Mouse (Mus musculus): ENCODE measurements around the gene Pxdn. TPM values are rescaled to one million over a fixed set of nuclear protein-coding genes. Genes with fewer than 3 reads are reported as not detected.

Gene Pxdn
- polyA plus RNA-seq, 1 experiment from 2014 or later = 116 TPM

GRCm38 (mm10) chr12:30036569-30037055 is 99.2 kb downstream of the Pxdn start:
- Histone ChIP-seq H3K27ac (ENCODE audit: low read depth) (no peak overlapping the region), H3K4me2 (ENCODE audit: low read length) (no peak overlapping the region), H3K27me3 (replicated peaks; ENCODE audit: control insufficient read depth, insufficient read depth, low read length) (no peaks in the 10 kb centered on the region), H3K4me3 (ENCODE audit: low read depth, low read length) (no peak overlapping the region), H3K4me1 (replicated peaks; ENCODE audit: control insufficient read depth, insufficient read depth, low read length) (peaks cover 8% of the 10 kb centered on the region), H3K9me3 (ENCODE audit: control insufficient read depth, low read length) (no peaks in the 10 kb centered on the region), H3K9ac (ENCODE audit: low read length) (no peak overlapping the region), H3K36me3 (ENCODE audit: control insufficient read depth, insufficient read depth, low read length) (no peaks in the 10 kb centered on the region)
- no peak for DNase-seq (ENCODE audit: low spot score)
- ATAC-seq (replicated peaks; ENCODE audit: low FRiP score, low TSS enrichment, low read depth) = no peak
- WGBS = 71% methylated on average over 4 of the region's 4 CpGs

GRCm38 (mm10) chr12:30039565-30039964 is 102.2 kb downstream of the Pxdn start:
- WGBS = 31% methylated on average over 4 of the region's 4 CpGs
- DNase-seq (ENCODE audit: low spot score) = peak; percentile 65

GRCm38 (mm10) chr12:30040150-30040549 is 102.7 kb downstream of the Pxdn start:
- no peaks in the 10 kb centered on the region for H3K27me3 ChIP-seq (replicated peaks; ENCODE audit: control insufficient read depth, insufficient read depth, low read length)
- H3K4me3 ChIP-seq (ENCODE audit: low read depth, low read length) = no peak overlapping the region
- peak; percentile 69 for DNase-seq (ENCODE audit: low spot score)
- H3K36me3 ChIP-seq (ENCODE audit: control insufficient read depth, insufficient read depth, low read length) = no peaks in the 10 kb centered on the region
- H3K4me1 ChIP-seq (replicated peaks; ENCODE audit: control insufficient read depth, insufficient read depth, low read length) = peaks cover 8% of the 10 kb centered on the region
- H3K9me3 ChIP-seq (ENCODE audit: control insufficient read depth, low read length) = no peaks in the 10 kb centered on the region
- 5% methylated on average over 4 of the region's 4 CpGs for WGBS
- ATAC-seq (replicated peaks; ENCODE audit: low FRiP score, low TSS enrichment, low read depth) = no peak
- H3K9ac ChIP-seq (ENCODE audit: low read length) = no peak overlapping the region
- peak overlapping the region; percentile 60; the same call in 1 of the 2 replicates for H3K27ac ChIP-seq (ENCODE audit: low read depth)
- no peak overlapping the region for H3K4me2 ChIP-seq (ENCODE audit: low read length)

More at GRCm38 (mm10) chr12:30039565-30039964, 102.2 kb downstream of the Pxdn start:
- peaks cover 8% of the 10 kb centered on the region for H3K4me1 ChIP-seq (replicated peaks; ENCODE audit: control insufficient read depth, insufficient read depth, low read length)
- peak overlapping the region; percentile 60; the same call in 1 of the 2 replicates for H3K27ac ChIP-seq (ENCODE audit: low read depth)
- H3K9ac ChIP-seq (ENCODE audit: low read length) = no peak overlapping the region
- ATAC-seq (replicated peaks; ENCODE audit: low FRiP score, low TSS enrichment, low read depth) = peak; percentile 43; the same call in 1 of the 2 replicates
- H3K9me3 ChIP-seq (ENCODE audit: control insufficient read depth, low read length) = no peaks in the 10 kb centered on the region
- H3K36me3 ChIP-seq (ENCODE audit: control insufficient read depth, insufficient read depth, low read length) = no peaks in the 10 kb centered on the region
- H3K27me3 ChIP-seq (replicated peaks; ENCODE audit: control insufficient read depth, insufficient read depth, low read length) = no peaks in the 10 kb centered on the region
- H3K4me2 ChIP-seq (ENCODE audit: low read length) = no peak overlapping the region
- no peak overlapping the region for H3K4me3 ChIP-seq (ENCODE audit: low read depth, low read length)

GRCm38 (mm10) chr12:30048848-30049247 is 111.4 kb downstream of the Pxdn start:
- Histone ChIP-seq H3K27ac (ENCODE audit: low read depth) (no peak overlapping the region), H3K9ac (ENCODE audit: low read length) (no peak overlapping the region), H3K9me3 (ENCODE audit: control insufficient read depth, low read length) (no peaks in the 10 kb centered on the region), H3K4me2 (ENCODE audit: low read length) (no peak overlapping the region), H3K4me1 (replicated peaks; ENCODE audit: control insufficient read depth, insufficient read depth, low read length) (no peaks in the 10 kb centered on the region), H3K36me3 (ENCODE audit: control insufficient read depth, insufficient read depth, low read length) (no peaks in the 10 kb centered on the region), H3K4me3 (ENCODE audit: low read depth, low read length) (no peak overlapping the region), H3K27me3 (replicated peaks; ENCODE audit: control insufficient read depth, insufficient read depth, low read length) (no peaks in the 10 kb centered on the region)
- ATAC-seq (replicated peaks; ENCODE audit: low FRiP score, low TSS enrichment, low read depth) (no peak), DNase-seq (ENCODE audit: low spot score) (no peak)
- 83% methylated on average over 6 of the region's 6 CpGs for WGBS

DNA sequence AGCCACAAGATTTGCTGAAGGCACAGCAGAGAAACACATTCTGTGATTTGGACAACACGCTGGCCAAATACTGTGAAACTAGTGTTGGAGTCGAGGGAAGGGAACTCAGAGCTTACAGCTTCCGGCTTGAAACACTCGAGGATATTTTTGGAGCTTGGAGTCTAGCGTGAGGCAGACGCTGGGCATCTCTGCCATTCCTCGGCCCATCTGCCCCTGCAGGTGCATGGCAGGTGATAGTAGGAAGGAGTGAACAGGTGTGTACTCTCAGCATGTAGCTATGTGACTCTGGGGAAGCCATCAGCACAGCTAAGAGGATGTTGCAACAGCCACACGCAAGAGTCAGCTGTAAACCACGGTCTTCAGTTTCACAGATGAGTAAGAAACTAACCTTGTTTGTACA is 112.4 kb downstream of the Pxdn start:
- Histone ChIP-seq H3K36me3 (ENCODE audit: control insufficient read depth, insufficient read depth, low read length) (no peaks in the 10 kb centered on the region), H3K9ac (ENCODE audit: low read length) (no peak overlapping the region), H3K4me2 (ENCODE audit: low read length) (no peak overlapping the region), H3K9me3 (ENCODE audit: control insufficient read depth, low read length) (no peaks in the 10 kb centered on the region), H3K4me1 (replicated peaks; ENCODE audit: control insufficient read depth, insufficient read depth, low read length) (no peaks in the 10 kb centered on the region), H3K27ac (ENCODE audit: low read depth) (no peak overlapping the region), H3K27me3 (replicated peaks; ENCODE audit: control insufficient read depth, insufficient read depth, low read length) (no peaks in the 10 kb centered on the region), H3K4me3 (ENCODE audit: low read depth, low read length) (no peak overlapping the region)
- DNase-seq (ENCODE audit: low spot score) (no peak), ATAC-seq (replicated peaks; ENCODE audit: low FRiP score, low TSS enrichment, low read depth) (no peak)
- 81% methylated on average over 9 of the region's 9 CpGs for WGBS

GRCm38 (mm10) chr12:30050235-30050634 is 112.8 kb downstream of the Pxdn start:
- Histone ChIP-seq H3K4me3 (ENCODE audit: low read depth, low read length) (no peak overlapping the region), H3K36me3 (ENCODE audit: control insufficient read depth, insufficient read depth, low read length) (no peaks in the 10 kb centered on the region), H3K27me3 (replicated peaks; ENCODE audit: control insufficient read depth, insufficient read depth, low read length) (no peaks in the 10 kb centered on the region), H3K9ac (ENCODE audit: low read length) (no peak overlapping the region), H3K9me3 (ENCODE audit: control insufficient read depth, low read length) (no peaks in the 10 kb centered on the region), H3K27ac (ENCODE audit: low read depth) (no peak overlapping the region), H3K4me2 (ENCODE audit: low read length) (no peak overlapping the region), H3K4me1 (replicated peaks; ENCODE audit: control insufficient read depth, insufficient read depth, low read length) (no peaks in the 10 kb centered on the region)
- WGBS = 19% methylated on average over 4 of the region's 4 CpGs
- ATAC-seq (replicated peaks; ENCODE audit: low FRiP score, low TSS enrichment, low read depth) (no peak), DNase-seq (ENCODE audit: low spot score) (peak; percentile 75)

DNA sequence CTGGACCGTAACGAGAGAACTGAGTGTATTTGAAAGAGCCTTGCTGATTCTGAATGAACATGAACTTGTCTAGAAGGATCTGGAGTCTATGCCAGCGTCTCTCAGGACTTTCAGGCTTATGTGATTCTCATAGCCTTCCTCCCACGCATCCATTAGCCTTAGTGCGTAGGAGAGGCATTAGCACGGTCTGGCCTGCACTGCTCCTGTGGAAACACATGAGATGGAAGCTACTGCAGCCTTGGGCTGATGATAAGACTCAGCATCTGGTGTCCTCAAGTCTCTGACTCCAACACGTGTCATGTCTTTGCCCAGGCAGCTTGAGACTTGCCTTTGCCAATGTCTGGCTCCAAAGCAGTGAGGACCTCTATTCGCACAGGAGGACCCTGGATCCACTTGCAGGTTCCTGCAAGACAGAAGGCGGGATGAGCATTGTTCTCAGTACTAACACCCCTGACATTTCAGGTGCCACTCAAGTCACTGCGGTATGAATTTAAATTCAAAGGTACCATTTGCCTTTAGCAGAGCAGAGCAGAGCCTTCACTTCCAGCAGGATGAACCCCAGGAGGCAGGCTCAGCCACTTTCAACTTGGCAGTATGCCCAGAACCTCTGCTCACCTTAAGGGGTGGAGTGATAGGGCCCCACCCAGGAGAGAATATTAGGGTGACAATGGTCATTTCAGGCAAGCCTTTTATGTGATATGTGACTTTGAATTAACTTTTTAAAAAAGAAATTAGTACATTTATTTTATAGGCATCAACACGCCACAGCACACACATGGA is 117.5 kb downstream of the Pxdn start:
- Histone ChIP-seq H3K9ac (ENCODE audit: low read length) (no peak overlapping the region), H3K4me3 (ENCODE audit: low read depth, low read length) (no peak overlapping the region), H3K4me1 (replicated peaks; ENCODE audit: control insufficient read depth, insufficient read depth, low read length) (no peaks in the 10 kb centered on the region), H3K4me2 (ENCODE audit: low read length) (no peak overlapping the region), H3K27me3 (replicated peaks; ENCODE audit: control insufficient read depth, insufficient read depth, low read length) (no peaks in the 10 kb centered on the region), H3K27ac (ENCODE audit: low read depth) (no peak overlapping the region), H3K9me3 (ENCODE audit: control insufficient read depth, low read length) (no peaks in the 10 kb centered on the region), H3K36me3 (ENCODE audit: control insufficient read depth, insufficient read depth, low read length) (no peaks in the 10 kb centered on the region)
- ATAC-seq (replicated peaks; ENCODE audit: low FRiP score, low TSS enrichment, low read depth) = no peak
- DNase-seq (ENCODE audit: low spot score) = no peak
- 85% methylated on average over 11 of the region's 11 CpGs for WGBS

DNA sequence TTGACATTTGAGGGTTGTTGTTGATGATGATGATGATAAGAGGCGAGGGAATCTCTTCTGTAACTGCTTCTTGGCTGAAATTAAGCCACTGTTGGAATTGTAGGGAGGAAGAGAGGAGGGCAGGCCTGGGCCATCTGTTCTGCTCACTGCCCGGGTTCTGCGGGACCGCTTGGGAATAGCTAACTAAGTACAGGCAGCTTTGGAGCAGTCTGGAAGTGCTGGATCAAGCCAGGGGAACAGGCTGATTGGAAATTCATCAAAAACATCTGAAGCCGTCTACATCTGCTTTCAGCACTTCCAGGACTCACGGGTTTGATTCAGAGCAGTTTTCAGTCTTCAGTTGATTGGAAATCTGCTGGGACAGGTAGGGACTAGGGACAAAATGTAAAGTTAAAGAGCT is 120.6 kb downstream of the Pxdn start:
- Histone ChIP-seq H3K9ac (ENCODE audit: low read length) (no peak overlapping the region), H3K4me2 (ENCODE audit: low read length) (no peak overlapping the region), H3K27me3 (replicated peaks; ENCODE audit: control insufficient read depth, insufficient read depth, low read length) (no peaks in the 10 kb centered on the region), H3K4me1 (replicated peaks; ENCODE audit: control insufficient read depth, insufficient read depth, low read length) (no peaks in the 10 kb centered on the region), H3K27ac (ENCODE audit: low read depth) (no peak overlapping the region), H3K9me3 (ENCODE audit: control insufficient read depth, low read length) (no peaks in the 10 kb centered on the region), H3K4me3 (ENCODE audit: low read depth, low read length) (no peak overlapping the region), H3K36me3 (ENCODE audit: control insufficient read depth, insufficient read depth, low read length) (no peaks in the 10 kb centered on the region)
- ATAC-seq (replicated peaks; ENCODE audit: low FRiP score, low TSS enrichment, low read depth) (no peak), DNase-seq (ENCODE audit: low spot score) (no peak)
- WGBS = 49% methylated on average over 6 of the region's 6 CpGs

All from intestine, embryonic 14.5 days (tissue).